Mouse (Mus musculus) adrenal gland, postnatal 4 days (tissue): ENCODE data around the gene Asf1b. TPM values are rescaled to one million over a fixed set of nuclear protein-coding genes. Genes with fewer than 3 reads are reported as not detected.

Source experiments
- DNase-seq, 2 experiments: peaks; one replicate each; pipeline ENCODE4 v3.0.0; 2021 to 2022; ENCODE audit warnings: low spot score in 2 of 2, mixed read lengths in 2 of 2
- microRNA-seq: library from miRNA; unstranded; fragments of <30 nt; microRNA quantifications from one replicate; pipeline ENCODE4 v1.2.0, GENCODE M21; 2021
- total RNA-seq, 2 experiments: library from RNA; stranded (reverse); gene quantifications; 2 replicates each; pipeline ENCODE4 v1.2.3; 2021

Gene Asf1b
- total RNA-seq, 2 experiments from 2014 or later: 16.9 to 20.1 TPM

DNA sequence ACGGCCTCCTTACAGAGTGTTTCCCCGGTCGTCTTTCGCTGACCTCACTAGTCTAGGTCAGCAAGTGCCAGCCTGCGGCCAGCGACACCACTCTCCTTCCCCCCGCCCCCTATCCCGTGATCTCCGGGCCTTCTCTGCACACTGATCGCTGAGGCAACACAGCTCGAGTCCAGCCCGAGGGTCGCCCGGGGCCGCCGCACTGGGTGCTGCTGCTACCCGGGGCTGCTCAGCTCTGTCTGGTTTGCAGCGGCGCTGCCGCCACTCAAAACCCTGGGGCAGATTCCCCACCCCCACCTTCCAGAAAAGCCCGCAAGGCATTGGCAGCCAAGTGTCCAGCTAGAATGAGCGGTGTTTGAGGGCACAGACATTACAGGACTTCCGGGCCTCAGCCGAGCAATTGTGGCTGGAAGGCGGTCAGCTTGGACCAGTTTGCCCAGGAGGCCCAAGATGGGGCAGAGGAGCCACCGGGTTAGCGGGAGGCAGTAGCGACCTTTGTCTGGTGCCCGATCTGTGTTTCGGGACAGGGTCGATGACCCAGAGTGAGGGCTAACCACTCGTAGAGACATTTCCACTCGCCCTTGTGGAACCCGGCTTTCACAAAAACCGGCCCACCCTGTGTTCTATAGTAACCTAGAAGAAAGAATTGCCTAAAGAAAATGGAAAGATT, 57.3 kb downstream of the Asf1b start:
- DNase-seq: no peak

DNA sequence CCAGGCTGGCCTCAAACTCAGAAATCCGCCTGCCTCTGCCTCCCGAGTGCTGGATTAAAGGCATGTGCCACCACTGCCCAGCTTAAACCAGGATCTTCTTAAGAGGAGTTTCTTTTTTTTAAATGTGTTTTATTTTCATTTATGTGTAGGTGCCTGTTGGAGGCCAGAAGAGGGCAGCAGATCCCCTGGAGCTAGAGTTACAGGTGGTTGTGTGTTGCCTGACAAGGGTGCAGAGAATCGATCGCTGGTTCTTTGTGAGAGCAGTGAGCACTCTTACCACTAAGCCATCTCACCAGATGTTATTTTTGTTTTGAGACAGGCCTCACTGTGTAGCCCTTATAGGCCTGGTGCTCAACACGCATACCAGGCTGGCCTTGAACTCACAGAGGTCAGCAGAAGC, 60.5 kb downstream of the Asf1b start:
- DNase-seq: no peak

DNA sequence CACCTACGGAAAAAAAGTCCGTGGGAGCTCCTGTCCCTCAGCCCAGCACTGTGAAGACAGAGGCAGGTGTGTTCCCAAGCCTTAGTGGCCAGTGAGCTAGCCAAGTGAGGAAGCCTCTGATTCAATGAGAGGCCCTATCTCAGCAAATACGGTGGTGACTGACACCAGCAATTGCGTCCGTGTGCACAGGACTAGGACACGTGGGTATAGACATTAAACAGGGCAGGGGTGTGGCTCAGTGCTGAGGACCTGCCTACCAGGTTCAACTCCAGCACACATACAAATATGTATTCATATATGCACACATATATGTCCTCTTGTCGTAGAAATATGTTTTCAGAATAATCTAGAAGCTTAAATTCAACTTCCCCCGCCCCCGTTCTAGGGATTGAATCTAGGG, 64.4 kb downstream of the Asf1b start:
- no peak for DNase-seq

Small RNAs within 50 kb of the gene (microRNA-seq; reads per million reads assigned to microRNA genes)
- not detected for gene Gm44330
- gene Gm44450: not detected
- gene Mir1199: 1.3 reads per million
- 3.2 reads per million, percentile 8 among the genes with 10 or more reads in this experiment for gene Mir8111

Other genes with a start within 250 kb of the Asf1b start
- 10 to 100 TPM; 41.5 to 42.2 TPM for gene Ddx39, start 240.3 kb upstream of the Asf1b start, total RNA-seq
- 10 to 100 TPM; 48.6 to 49.8 TPM for gene Adgre5, start 214.2 kb upstream of the Asf1b start, total RNA-seq
- 100 to 1,000 TPM; 103 to 109 TPM for gene Adgrl1, start 55.4 kb upstream of the Asf1b start, total RNA-seq
- gene Gm10644, start 302 bp upstream of the Asf1b start, total RNA-seq: under 1 TPM; 0.62 to 0.70 TPM
- 100 to 1,000 TPM; 225 to 237 TPM for gene Prkaca, start 17.5 kb downstream of the Asf1b start, total RNA-seq
- 10 to 100 TPM; 57.6 to 63.1 TPM for gene Samd1, start 42.2 kb downstream of the Asf1b start, total RNA-seq
- gene 1700067K01Rik, start 46.0 kb downstream of the Asf1b start, total RNA-seq: under 1 TPM; 0.62 to 0.76 TPM
- gene 2210011C24Rik, start 56.7 kb downstream of the Asf1b start, total RNA-seq: 1 to 10 TPM in 1 of 2 experiments, under 1 TPM in 1; 0.31 to 1.5 TPM
- 1 to 10 TPM; 1.1 to 6.0 TPM for gene Palm3, start 66.0 kb downstream of the Asf1b start, total RNA-seq
- 1 to 10 TPM; 2.6 to 3.8 TPM for gene Il27ra, start 87.1 kb downstream of the Asf1b start, total RNA-seq
- gene Rln3, start 89.5 kb downstream of the Asf1b start, total RNA-seq: not detected
- 1 to 10 TPM; 4.0 to 4.2 TPM for gene Gm10643, start 109.6 kb downstream of the Asf1b start, total RNA-seq
- gene Rfx1, start 111.3 kb downstream of the Asf1b start, total RNA-seq: 10 to 100 TPM; 17.0 to 18.6 TPM
- gene Dcaf15, start 149.3 kb downstream of the Asf1b start, total RNA-seq: 10 to 100 TPM; 29.3 to 32.0 TPM
- under 1 TPM; 0.98 to 0.99 TPM for gene Podnl1, start 170.5 kb downstream of the Asf1b start, total RNA-seq
- gene Cc2d1a, start 192.4 kb downstream of the Asf1b start, total RNA-seq: 10 to 100 TPM; 30.6 to 31.7 TPM
- gene 4930432K21Rik, start 192.5 kb downstream of the Asf1b start, total RNA-seq: 1 to 10 TPM; 1.2 TPM
- 1 to 10 TPM; 3.1 to 4.3 TPM for gene Nanos3, start 229.7 kb downstream of the Asf1b start, total RNA-seq